Mouse (Mus musculus) G1E (cell line): ENCODE data around the gene Fam133b.

Experiments
- CTCF ChIP-seq: IDR thresholded peaks from 2 replicates; pipeline ENCODE4 v1.5.1; 2012; ENCODE audit warnings: low read depth, low read length, inconsistent platforms, mixed read lengths
- GATA1 ChIP-seq: IDR thresholded peaks from 2 replicates; pipeline ENCODE4 v1.6.1; 2012; ENCODE audit warnings: borderline replicate concordance, low read length, inconsistent platforms, mixed read lengths

- no peak for TF ChIP-seq CTCF
- no peak for TF ChIP-seq GATA1
Measured at GRCm38 (mm10) chr5:3538505-3539472, 4.8 kb upstream of the Fam133b start.
